Mouse (Mus musculus) forelimb bud, embryonic 11.5 days (tissue): Measurements from ENCODE around the gene Nms.

Experiments
- DNase-seq: peaks from one replicate; pipeline ENCODE4 v3.0.0-alpha.2; 2012; ENCODE audit warnings: low read depth, low spot score

Nms gene

DNA sequence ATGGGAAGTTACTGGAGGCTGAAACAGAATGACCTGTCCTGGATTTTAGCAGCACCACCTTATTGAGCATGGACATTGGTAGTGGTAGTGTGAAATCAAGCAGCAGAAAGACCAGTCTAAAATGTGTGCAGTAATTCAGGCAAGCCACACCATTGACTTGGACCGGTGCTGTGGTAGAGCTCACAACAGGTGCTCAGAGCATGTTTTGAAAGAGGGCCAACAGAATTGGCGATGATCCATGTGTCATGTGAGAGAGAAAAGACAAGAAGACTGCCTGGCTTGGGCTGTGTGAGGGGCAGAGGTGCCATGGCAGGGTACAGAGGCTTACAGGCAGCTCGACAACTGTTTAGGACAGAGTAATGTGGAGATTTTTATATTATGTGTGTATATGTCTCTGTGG, 53.4 kb downstream of the Nms start:
- DNase-seq: no peak
